Mouse (Mus musculus) spleen, adult 2 months (tissue): ENCODE results near the gene N4bp2l2.

Source experiments
- CTCF ChIP-seq: fragments of 200-500 bp; IDR thresholded peaks from 2 replicates; pipeline ENCODE4 v1.5.1; 2011; ENCODE audit warnings: mild to moderate bottlenecking, inconsistent platforms; ENCODE audit not compliant: insufficient read depth, insufficient read length, insufficient replicate concordance; ENCODE audit errors: extremely low read depth
- POLR2A ChIP-seq: fragments of 200-500 bp; IDR thresholded peaks from 2 replicates; pipeline ENCODE4 v1.6.1; 2011; ENCODE audit warnings: low read depth, low read length, inconsistent platforms

DNA sequence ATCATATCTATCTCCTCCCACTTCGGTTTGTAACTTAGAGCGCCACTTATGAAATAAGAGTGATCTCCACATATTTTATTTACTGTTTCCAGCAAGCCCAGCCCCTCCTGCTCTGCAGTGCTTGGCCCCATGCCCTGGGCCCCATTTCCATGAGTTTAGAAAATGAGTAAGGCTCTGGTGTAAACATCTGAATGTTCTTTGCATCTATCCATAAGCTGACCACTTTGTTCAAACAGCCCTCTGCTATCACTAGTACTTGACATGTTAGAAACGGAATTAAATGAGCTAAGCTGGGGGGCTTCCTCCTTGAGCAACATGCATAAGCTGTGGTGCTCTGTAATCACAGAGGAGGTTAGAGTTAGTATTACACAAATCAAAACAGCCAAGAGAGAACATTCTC is 91.6 kb downstream of the N4bp2l2 start:
- no peak for TF ChIP-seq CTCF
- no peak for TF ChIP-seq POLR2A
